Mouse (Mus musculus) heart, adult 18-20 months (tissue): Measurements from ENCODE around the gene Acad9. TPM values are rescaled to one million over a fixed set of nuclear protein-coding genes. Genes with fewer than 3 reads are reported as not detected.

Experiments used
- DNase-seq, 2 experiments: peaks; one replicate each; pipeline ENCODE4 v3.0.0; 2021 to 2022; ENCODE audit warnings: mixed read lengths in 1 of 2
- long read RNA-seq, 2 experiments: library from polyadenylated mRNA; stranded (forward); transcript quantifications; one replicate each; pipeline ENCODE4 v2.0.0; 2021
- total RNA-seq, 2 experiments: library from RNA; stranded (reverse); gene quantifications; 2 replicates each; pipeline ENCODE4 v1.2.3; 2021

Gene Acad9
- total RNA-seq: 10 to 100 TPM; 47.5 to 48.1 TPM
- long read RNA-seq, experiment 1, transcript Acad9-201 (18 exons, 3,930 nt): major isoform, 43 of 61 reads
- long read RNA-seq, experiment 1, partial matches to known transcripts: 3 of 61 reads
- long read RNA-seq, experiment 1, other reads (novel, unspliced or antisense): 13 of 61 reads
- long read RNA-seq, experiment 2, transcript Acad9-201 (18 exons, 3,930 nt): major isoform, 19 of 40 reads
- long read RNA-seq, experiment 2, partial matches to known transcripts: 0 of 40 reads
- long read RNA-seq, experiment 2, other reads (novel, unspliced or antisense): 21 of 40 reads

- DNase-seq: peak; percentile 95
Observed at GRCm38 (mm10) chr3:36065843-36066651, at the start of gene Acad9. TSS of gene Acad9 (plus strand) at chr3:36065979.

DNA sequence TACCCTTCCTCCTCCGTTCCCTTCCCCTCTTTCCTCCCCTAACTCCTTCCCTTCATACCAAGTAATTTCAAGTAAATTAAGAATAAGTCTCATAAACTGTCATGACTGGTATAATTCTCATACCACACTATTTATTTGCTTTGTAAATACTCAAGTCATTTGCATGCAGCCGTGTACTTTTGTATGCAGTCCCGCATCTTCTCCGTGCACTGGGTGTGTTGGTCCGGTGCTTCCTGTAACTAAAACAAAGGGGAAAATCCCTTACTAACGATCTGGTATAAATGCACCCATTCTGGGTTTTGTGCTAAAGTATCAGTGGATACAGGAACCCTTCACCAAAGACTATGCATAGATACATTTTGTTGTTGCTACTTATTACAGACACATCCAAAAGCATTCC lies 40.0 kb upstream of the Acad9 start:
- no peak for DNase-seq

- no peak for DNase-seq
Observed at GRCm38 (mm10) chr3:36029993-36030392, 35.8 kb upstream of the Acad9 start.

GRCm38 (mm10) chr3:36031740-36032510 lies 33.9 kb upstream of the Acad9 start:
- DNase-seq: no peak

DNA sequence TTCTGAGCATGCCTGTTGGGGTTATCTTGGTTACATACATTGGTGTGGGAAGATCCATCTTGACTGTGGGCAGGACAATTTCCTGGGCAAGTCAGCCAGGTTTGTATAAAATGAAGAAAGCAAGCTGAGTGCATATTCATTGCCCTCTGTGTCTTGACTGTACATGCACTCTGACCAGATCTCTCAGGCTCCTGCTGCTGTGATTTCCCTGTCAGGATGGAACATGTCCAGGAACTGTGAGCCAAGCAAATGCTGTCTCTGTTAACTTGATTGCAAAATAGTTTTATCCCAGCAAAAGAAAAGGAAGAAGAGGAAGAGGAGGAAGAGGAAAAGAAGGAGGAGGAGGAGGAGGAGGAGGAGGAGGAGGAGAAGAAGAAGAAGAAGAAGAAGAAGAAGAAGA lies 21.3 kb upstream of the Acad9 start:
- DNase-seq: no peak

DNA sequence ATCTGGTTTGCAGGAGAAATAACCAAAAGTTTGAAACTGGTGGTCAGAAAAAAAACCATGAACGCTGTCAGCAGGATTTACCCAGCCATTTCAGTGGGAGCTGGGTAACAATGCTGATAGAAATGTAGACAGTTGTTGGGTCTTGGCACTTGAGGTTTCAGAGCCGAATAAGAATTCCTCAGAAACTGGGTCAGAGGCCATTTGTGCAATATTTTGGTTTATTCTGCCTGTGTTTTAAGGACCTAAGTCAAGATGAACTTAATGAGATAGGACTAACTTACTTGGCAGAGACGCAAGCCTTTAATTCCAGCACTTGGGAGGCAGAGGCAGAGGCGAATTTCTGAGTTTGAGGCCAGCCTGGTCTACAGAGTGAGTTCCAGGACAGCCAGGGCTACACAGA lies 20.7 kb upstream of the Acad9 start:
- DNase-seq: no peak

DNA sequence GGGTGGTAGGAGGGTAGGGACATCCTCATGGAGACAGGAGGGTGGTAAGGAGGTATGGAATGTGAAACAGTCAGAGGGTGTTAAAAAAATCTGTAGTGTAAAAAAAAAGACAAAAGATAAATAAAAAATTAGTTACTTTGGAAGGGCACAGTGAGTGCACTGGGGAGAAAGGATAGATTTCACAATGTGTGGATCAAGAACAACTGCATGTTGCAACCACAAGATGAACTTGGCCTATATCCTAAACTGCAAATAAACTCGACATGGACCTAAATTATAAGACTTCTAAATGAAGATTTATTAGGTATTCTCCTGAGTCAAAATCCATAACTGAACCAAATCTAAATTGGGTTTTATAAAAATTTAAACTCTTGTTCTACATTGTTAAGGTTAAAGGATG lies 16.7 kb upstream of the Acad9 start:
- no peak for DNase-seq

GRCm38 (mm10) chr3:36053447-36053846 lies 12.3 kb upstream of the Acad9 start, which contains the start of gene Ccdc144b:
TSS of gene Ccdc144b (minus strand) at chr3:36053547.
- no peak for DNase-seq

DNA sequence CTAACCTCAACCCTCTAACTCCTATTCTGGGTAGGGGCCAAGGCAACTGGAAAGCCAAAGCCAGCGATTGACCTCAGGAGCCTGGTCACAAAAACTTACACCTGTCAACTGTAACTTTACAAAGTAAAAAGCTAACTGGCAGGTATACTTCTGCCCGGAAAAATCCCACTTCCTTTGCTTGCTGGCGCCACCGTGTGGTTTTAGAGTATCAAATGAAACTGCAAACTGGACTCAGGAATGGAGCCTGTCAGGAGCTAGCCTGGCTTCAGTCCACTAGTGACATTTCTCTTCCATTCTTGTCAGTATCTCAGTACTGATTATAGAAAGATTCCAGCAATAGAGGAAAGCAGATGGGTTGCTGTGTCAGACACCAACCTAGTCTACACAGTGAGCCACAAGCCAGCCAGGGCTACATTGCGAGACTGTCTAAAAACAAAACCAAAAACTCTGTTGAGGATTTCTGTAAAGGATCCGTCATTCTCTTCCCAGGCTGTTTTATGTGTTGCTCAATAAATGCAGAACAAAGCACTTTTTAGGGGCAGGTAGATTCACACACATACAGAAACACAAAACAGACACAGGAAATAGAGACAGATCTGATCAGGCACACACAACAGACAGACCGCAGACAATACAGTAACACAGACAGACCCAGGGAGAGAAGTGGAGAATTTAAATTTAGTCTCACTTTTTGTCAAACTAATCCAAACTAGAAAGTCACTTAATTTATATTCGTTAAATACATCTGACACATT lies 5.5 kb upstream of the Acad9 start:
- peak; percentile 51 to 82 for DNase-seq

DNA sequence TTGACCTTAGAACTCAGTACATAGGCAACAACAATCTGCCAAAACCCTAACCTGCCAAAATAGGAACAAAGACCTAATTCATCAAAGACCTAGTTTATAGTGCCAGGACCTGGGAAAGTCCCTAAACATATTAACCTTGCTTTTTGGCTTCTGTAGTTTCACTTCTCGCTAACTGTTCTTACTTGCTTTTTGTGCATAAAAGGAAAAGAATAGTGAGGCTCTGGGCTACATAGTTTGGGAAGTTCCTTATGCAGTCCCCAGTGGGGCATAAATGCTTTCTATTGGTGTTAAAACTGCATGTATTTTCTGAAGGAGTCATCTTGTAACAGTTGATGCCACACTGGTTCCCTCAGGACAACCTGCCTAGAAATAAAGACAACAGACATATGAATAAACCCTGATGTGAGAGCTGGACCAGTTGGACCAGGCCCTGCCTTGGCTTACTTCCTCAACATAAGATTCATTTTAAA lies 1.2 kb upstream of the Acad9 start:
- DNase-seq: no peak

GRCm38 (mm10) chr3:36065166-36065565 lies 613 bp upstream of the Acad9 start:
- no peak for DNase-seq

GRCm38 (mm10) chr3:36067731-36068130 lies 2.0 kb downstream of the Acad9 start:
- no peak for DNase-seq

- DNase-seq: no peak
Observed at GRCm38 (mm10) chr3:36070436-36070835, 4.7 kb downstream of the Acad9 start.

- no peak for DNase-seq
Observed at GRCm38 (mm10) chr3:36071047-36071446, 5.3 kb downstream of the Acad9 start.

- DNase-seq: no peak
Observed at GRCm38 (mm10) chr3:36074231-36074630, 8.5 kb downstream of the Acad9 start.

GRCm38 (mm10) chr3:36075466-36075865 lies 9.7 kb downstream of the Acad9 start:
- no peak for DNase-seq

- no peak for DNase-seq
Observed at GRCm38 (mm10) chr3:36077386-36077785, 11.6 kb downstream of the Acad9 start.

DNA sequence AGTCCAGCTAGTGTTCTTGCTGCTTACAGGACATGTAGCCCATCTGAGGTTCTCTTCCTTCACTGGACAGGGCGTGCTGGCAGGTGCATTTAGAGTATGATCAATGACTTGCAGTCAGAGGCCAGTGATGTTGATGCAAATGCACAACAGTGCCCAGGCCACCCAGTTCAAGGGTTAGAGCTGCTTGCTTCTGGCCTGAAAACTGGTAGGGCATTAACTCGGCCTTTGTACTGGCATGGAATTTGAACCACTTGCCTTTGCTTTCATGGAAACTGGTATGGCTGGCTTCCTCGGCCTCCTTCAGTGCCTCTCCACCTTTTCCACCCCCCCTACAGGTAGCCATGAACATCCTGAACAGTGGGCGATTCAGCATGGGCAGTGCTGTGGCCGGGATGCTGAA lies 14.1 kb downstream of the Acad9 start:
- DNase-seq: no peak

- no peak for DNase-seq
Observed at GRCm38 (mm10) chr3:36080741-36081140, 15.0 kb downstream of the Acad9 start.

DNA sequence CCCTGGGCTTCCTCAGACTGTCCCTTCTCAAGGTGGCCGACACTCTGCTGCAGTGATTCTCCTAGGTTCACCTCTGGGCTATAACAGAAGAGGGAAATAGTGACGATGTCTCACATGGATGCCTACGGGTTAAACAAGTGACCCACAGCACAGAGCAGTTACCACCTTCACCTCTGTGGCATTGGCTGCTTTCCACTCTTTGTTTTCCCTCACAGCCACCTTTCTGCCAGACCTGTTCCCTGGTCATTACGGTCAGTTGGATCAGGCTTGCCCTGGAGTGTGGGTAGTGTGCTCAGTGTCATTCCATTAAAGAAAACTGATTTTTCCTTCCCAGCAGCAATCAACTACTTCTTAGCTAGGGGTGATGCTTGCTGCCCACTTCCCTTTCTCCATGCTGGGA lies 17.1 kb downstream of the Acad9 start:
- no peak for DNase-seq

GRCm38 (mm10) chr3:36083381-36083780 lies 17.6 kb downstream of the Acad9 start:
- DNase-seq: no peak

DNA sequence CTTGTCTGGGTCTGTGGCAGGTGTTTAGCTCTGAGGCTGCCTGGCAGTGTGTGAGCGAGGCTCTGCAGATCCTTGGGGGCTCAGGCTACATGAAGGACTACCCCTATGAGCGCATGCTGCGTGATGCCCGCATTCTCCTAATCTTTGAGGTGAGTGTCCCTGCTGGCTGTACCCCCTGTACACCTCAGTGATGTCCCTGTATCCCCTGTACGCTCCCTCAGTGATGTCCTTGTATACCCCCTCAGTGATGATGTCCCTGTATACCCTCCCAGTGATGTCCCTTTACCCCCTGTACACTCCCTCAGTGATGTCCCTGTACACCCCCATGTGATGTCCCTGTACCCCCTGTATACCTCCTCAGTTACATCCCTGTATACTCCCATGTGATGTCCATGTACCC lies 19.6 kb downstream of the Acad9 start:
- no peak for DNase-seq
